Mouse (Mus musculus) thymus, postnatal 36 days (tissue): ENCODE results near the gene Zfp69.

Source experiments
- DNase-seq, 2 experiments: peaks; one replicate each; pipeline ENCODE4 v3.0.0; 2022; ENCODE audit warnings: mixed read lengths in 2 of 2

Gene Zfp69

GRCm38 (mm10) chr4:120951428-120951973 is at the start of gene Zfp69:
Gene Zfp69, minus strand, starts transcription at chr4:120951699.
- peak; percentile 91 to 93 for DNase-seq

- DNase-seq = peak; percentile 9 to 22
These were observed 49.5 kb upstream of the Zfp69 start for GRCm38 (mm10) chr4:121001042-121001441.

GRCm38 (mm10) chr4:120995911-120996310 is 44.4 kb upstream of the Zfp69 start:
- DNase-seq = no peak

GRCm38 (mm10) chr4:120993025-120993424 is 41.5 kb upstream of the Zfp69 start:
- DNase-seq = no peak

- DNase-seq = no peak
These were observed 40.8 kb upstream of the Zfp69 start for GRCm38 (mm10) chr4:120992284-120992683.

- no peak for DNase-seq
These were observed 35.8 kb upstream of the Zfp69 start for GRCm38 (mm10) chr4:120987319-120987718.

- peak; percentile 23 to 32 for DNase-seq
These were observed 34.9 kb upstream of the Zfp69 start for GRCm38 (mm10) chr4:120986446-120986845.

DNA sequence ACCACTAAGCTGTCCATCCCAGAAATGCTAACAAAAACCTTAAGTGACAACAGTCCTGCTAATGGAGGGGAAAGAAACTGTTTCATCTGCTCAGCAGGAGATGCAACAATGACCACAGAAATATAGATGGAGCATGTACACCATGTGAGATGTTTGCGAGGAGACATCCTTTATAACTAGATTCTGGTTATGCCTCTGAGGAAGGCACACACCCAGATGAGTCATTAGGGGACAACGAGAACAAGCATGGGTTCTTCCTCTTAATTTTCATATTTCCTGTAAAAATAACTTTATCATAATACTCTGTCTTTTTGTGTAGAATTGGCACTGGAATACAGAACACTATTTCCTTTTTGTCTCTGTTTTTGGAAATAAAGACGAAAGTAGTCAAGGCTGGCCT is 26.7 kb upstream of the Zfp69 start:
- DNase-seq = no peak

DNA sequence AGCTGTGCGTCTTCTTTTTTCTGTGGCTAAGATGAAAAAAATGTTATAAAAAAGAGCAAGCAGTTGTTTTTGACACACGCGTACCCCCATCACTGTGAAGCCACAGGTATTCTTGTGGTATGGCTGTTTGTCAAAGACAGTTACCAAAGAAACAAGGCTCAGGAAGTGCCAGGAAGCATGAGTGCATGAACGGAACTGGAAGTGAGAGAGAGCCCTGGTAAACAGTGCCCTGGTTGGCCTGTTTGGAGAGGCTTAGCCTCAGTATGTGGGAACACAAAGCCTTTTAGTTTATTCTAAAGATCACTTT is 23.9 kb upstream of the Zfp69 start:
- DNase-seq = peak in 1 of 2 experiments; percentile 66

DNA sequence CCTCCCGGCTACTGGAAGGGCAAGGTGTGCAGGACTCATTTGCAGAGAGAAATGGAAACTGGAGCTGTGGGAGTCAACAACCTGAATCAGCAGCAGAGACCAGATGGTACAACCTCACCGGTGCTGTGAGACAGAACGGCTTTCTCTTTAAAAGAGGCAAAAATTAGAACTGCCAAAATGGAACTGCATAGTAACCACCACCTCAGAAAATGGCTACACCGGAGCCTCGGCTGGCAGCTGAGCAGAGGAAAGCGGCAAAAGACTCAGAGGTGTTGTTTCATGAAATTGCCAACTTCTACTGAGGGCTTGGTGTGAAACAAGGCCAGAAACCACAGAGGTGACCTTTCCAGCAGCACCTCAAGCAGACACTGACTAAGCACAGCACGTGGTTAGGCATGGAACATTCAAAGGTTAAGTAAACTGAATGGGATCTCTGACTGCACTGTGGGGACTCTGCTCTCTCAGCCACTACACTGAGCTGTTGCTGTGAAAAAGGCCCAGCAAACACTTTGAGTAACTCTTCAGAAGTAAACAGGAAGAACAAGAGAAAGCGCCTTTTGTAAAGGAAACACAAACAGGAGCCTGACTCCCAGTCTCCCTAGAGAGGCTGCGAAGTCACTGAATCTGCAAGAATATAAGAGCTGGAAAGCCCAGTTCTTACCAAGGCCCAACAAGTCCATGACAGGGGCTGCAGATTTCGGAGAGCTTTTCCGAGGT is 23.4 kb upstream of the Zfp69 start:
- peak; percentile 44 to 52 for DNase-seq

DNA sequence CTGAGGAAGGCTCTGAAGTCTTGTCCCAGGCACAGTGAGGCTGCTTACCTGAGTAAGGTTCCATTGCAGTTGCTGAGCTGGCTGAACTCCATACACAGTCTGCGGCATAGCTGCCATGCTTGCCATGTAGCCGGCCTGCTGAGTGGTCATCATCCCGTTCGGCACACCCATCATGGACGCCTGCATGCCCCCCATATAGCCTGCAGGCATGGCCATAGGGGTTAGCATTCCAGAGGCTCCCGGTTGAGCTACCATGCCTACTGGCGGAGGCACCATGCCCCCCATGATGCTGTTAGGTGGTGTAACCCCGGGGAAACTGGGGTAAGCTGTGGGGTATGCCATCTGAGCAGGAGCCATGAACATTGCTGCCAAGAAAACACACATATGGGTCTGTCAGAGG is 20.3 kb upstream of the Zfp69 start:
- DNase-seq = no peak

DNA sequence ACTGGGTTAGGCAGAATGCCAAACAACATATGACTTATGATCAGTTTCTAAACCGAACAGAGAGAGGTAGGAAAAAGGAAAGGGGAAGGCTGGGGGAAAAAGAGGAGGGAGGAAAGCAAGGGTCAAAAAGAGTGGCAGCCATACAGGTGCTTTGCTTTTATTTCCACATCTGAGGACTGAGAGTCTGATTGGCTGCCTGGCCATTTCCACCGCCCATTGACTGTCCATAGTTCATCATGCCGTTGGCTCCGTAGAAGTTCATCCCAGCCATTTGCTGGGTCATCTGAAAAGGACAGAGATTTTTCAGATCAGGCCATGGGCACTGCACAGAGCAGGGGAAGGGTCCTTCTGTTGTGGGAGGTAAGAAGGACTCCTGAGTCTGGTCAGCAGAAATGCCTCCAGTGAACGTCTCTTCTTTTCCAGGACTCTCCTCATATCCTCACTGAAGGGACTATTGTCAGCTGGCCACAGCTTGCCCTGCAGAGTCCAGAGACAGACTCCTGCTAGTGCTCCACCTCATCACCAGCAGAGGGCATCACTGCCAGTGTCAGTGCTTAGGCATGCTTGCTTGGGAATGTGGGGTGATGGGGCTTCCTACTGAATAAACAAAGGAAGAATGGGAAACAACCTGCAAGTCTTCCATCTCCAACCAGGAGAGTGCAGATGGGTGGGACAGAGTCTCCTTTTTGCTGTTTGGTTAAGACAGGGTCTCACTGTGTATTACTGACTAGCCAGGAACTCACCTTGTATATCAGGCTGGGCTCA is 18.1 kb upstream of the Zfp69 start:
- peak; percentile 47 for DNase-seq

DNA sequence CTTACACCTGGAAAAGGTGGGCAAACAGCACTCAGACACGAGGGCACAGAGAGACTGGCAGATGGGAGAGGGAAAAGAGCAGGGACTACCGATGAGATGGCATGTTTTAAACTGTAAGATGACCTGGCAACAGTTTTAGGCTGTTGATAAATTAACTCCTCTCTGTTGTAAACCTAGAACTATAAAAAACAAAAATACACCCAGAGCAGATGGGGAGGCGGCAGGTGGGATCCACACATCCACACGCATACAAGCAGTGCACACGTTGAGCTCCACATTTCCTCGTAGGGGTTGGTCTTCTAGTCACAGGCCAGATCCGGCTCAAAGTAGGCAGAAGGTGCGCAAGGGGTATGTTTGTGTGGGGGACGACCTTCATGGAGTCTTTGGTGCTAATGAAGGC is 17.0 kb upstream of the Zfp69 start:
- DNase-seq = no peak

DNA sequence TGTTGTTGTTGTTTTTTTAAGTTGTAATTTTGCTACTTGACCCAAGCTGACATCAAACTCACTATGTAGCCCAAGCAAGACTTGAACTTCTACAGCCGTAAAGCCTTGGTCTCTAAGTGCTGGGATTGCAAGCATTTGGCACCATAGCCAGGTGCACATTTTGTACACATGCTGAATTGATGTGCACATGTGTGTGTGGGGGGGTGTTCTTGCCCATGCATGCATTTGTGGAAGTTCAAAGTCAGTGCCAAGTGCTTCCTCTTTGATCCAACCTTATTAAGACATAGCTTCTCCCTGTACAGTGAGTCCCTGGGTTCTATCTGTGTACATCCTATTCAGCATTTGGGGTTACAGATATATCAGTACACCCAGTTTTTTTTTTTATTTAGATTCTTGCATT is 4.1 kb upstream of the Zfp69 start:
- no peak for DNase-seq

DNA sequence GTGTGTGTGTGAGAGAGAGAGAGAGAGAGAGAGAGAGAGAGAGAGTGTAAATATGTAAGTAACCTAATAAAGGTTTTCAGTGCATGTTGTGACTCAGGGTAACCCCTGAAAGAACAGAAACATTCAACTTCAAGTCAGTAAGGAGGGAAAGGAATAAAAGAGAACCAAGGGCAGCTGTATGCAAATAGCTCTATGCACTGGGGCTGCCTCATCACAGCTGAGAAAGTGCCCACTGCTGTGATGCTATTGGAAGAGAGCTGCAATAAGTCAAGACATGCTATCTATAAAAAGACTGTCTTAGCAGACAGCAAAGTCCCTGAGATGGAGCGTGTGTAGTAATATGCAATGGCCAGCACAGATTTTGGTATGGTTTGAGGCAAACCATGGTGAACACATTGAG is 2.2 kb upstream of the Zfp69 start:
- DNase-seq = no peak

DNA sequence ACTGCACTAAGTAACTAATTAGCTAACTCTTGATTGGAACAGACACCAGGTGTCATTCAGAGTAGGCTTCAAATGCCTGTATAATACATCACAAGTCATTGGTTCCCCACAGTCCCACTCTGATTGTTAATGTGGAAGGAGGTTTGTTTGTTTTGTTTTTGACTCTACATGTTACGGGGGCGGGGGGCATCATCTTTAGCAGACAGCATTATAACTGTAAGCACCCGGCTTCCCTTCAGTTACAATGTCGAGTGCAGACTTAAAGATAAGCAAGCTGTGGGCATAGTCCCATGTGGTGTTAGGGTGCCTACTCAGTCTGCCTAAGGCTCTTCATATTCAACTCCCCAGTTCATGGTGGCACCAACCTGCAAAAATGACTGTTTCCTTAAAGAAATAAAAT is 1.5 kb upstream of the Zfp69 start:
- no peak for DNase-seq

DNA sequence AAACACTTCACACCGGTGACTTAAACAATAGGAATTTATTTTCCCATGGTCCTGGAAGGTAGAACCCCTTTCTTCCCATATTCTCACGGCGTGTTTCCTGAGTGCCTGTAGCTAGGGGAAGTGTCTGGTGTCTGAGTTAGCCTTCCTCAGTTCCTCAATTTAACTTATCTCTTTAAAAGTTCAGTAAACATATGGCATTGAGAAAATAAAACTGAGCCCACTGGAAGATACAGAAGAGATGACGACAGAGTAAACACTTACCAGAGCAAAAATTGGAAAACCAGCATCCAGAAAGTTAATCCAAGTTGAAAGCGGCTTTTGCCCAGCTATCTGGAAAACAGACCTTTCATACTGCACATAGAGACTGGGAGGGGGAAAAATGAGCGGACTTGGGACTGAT is 664 bp upstream of the Zfp69 start:
- DNase-seq = peak in 1 of 2 experiments; percentile 4

DNA sequence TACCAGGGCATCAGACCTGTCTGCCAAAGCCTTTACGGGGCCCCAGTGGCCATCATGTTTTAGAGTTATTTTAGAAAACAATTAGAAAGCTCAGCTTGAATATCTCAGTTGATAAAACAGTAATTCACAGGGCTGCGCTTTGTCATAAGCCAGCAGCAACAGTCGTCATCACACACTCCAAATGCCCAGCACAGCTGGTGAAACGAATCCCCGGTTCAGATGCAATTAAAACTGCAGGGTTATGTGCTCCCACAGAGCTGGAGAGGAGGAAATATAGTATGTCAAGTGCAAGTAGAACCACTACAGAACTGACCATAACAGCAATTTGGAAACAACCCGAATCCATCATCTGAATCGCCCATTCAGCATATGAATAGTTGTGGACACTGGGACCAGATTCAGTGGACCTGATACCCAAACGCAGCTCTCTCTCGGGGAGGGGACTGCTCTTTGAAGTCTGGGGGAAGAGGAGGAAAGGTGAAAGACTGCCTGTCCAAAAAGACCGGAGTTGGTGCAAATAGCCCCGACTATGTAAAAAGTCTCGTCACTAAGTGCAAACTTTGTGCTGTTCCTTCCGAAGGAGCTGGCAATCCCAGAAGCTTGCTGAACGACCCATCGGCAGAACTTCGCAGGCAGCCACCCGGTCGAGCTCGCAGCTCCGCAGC is 604 bp downstream of the Zfp69 start:
- DNase-seq = no peak

GRCm38 (mm10) chr4:120948938-120949337 is 2.6 kb downstream of the Zfp69 start:
- DNase-seq = peak; percentile 19 to 35

GRCm38 (mm10) chr4:120935006-120935405 is 16.5 kb downstream of the Zfp69 start:
- DNase-seq = no peak

GRCm38 (mm10) chr4:120930736-120931135 is 20.8 kb downstream of the Zfp69 start:
- no peak for DNase-seq

GRCm38 (mm10) chr4:120928686-120929085 is 22.8 kb downstream of the Zfp69 start:
- no peak for DNase-seq

DNA sequence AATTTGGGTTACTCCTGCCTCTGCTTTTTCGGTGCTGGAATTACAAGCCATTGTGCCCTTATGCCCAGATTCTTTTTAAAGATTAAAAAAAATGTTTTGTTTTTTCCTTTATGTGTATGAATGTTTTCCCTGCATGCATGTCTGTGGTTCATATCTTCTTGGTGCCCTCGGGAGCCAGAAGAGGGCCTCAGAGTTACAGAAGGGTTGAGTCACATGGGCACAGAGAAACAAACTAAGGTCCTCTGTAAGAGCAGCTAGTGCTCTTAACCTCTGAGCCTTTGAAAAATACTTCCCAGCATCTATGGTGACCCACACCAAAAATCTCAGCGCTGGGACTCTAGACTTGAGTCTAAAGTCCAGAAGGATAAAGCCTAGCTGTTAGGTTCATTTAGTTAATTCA is 26.1 kb downstream of the Zfp69 start:
- DNase-seq = peak; percentile 49 to 71
